Mouse (Mus musculus): ENCODE data around the gene Agtpbp1. TPM values are rescaled to one million over a fixed set of nuclear protein-coding genes. Genes with fewer than 3 reads are reported as not detected.

The Agtpbp1 gene
- polyA plus RNA-seq, 1 experiment from 2014 or later, result 17.8 TPM

GRCm38 (mm10) chr13:59468181-59468802 lies 116.7 kb downstream of the Agtpbp1 start:
- H3K27ac ChIP-seq (ENCODE audit: low read length), result peak overlapping the region; percentile 84
- 62% methylated on average over 8 of the region's 8 CpGs for WGBS
- peaks cover 14% of the 10 kb centered on the region for H3K4me1 ChIP-seq (replicated peaks; ENCODE audit: control insufficient read depth, insufficient read depth, low read length)

GRCm38 (mm10) chr13:59467591-59467990 lies 117.4 kb downstream of the Agtpbp1 start:
- H3K4me2 ChIP-seq (ENCODE audit: low read depth, low read length), result peak overlapping the region; percentile 4; the same call in 1 of the 2 replicates
- peak; percentile 92 for ATAC-seq (ENCODE audit: low read depth)
- H3K4me3 ChIP-seq (ENCODE audit: low read length), result no peak overlapping the region
- H3K27me3 ChIP-seq (ENCODE audit: control insufficient read depth, insufficient read depth, low read depth, low read length), result no peaks in the 10 kb centered on the region
- H3K27ac ChIP-seq (ENCODE audit: low read length), result peak overlapping the region; percentile 84
- 22% methylated on average over 3 of the region's 3 CpGs for WGBS
- peaks cover 14% of the 10 kb centered on the region for H3K4me1 ChIP-seq (replicated peaks; ENCODE audit: control insufficient read depth, insufficient read depth, low read length)
- no peak overlapping the region for H3K9ac ChIP-seq (ENCODE audit: low read length)
- H3K9me3 ChIP-seq (ENCODE audit: control insufficient read depth, low read length), result no peaks in the 10 kb centered on the region
- H3K36me3 ChIP-seq (ENCODE audit: control insufficient read depth, insufficient read depth, low read length), result peaks cover 6% of the 10 kb centered on the region; the same call in 1 of the 2 replicates

More at GRCm38 (mm10) chr13:59468181-59468802, 116.7 kb downstream of the Agtpbp1 start:
- H3K4me3 ChIP-seq (ENCODE audit: low read length), result no peak overlapping the region
- no peaks in the 10 kb centered on the region for H3K27me3 ChIP-seq (ENCODE audit: control insufficient read depth, insufficient read depth, low read depth, low read length)
- peak; percentile 93 for ATAC-seq (ENCODE audit: low read depth)
- H3K4me2 ChIP-seq (ENCODE audit: low read depth, low read length), result peak overlapping the region; percentile 4; the same call in 1 of the 2 replicates
- no peaks in the 10 kb centered on the region for H3K9me3 ChIP-seq (ENCODE audit: control insufficient read depth, low read length)
- peaks cover 6% of the 10 kb centered on the region for H3K36me3 ChIP-seq (ENCODE audit: control insufficient read depth, insufficient read depth, low read length)
- H3K9ac ChIP-seq (ENCODE audit: low read length), result no peak overlapping the region

DNA sequence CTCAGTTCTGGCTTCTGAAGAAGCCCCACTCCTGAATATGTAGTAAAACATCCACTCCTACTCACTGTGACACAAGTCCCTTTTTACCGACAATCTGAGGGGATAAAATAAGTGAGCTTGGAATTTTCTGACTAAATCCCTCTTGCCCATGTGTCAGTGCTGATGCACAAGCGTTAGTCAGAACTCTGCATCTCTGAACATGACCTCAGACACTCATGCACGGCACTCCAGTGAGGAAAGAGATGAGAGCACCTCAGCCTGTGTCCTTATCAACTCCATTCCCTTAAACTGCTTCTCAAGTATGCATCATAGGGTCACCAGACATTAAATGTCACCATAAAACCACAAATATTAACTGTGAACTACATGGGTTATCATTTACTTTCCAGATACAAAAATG lies 124.1 kb downstream of the Agtpbp1 start:
- no peak overlapping the region for H3K4me2 ChIP-seq (ENCODE audit: low read depth, low read length)
- H3K9me3 ChIP-seq (ENCODE audit: control insufficient read depth, low read length), result no peaks in the 10 kb centered on the region
- H3K36me3 ChIP-seq (ENCODE audit: control insufficient read depth, insufficient read depth, low read length), result peaks cover 8% of the 10 kb centered on the region; the same call in 1 of the 2 replicates
- H3K27ac ChIP-seq (ENCODE audit: low read length), result no peak overlapping the region
- no peaks in the 10 kb centered on the region for H3K27me3 ChIP-seq (ENCODE audit: control insufficient read depth, insufficient read depth, low read depth, low read length)
- no peaks in the 10 kb centered on the region for H3K4me1 ChIP-seq (replicated peaks; ENCODE audit: control insufficient read depth, insufficient read depth, low read length)
- 53% methylated on average over 3 of the region's 3 CpGs for WGBS
- no peak for ATAC-seq (ENCODE audit: low read depth)
- no peak overlapping the region for H3K4me3 ChIP-seq (ENCODE audit: low read length)
- no peak overlapping the region for H3K9ac ChIP-seq (ENCODE audit: low read length)

GRCm38 (mm10) chr13:59456203-59456602 lies 128.8 kb downstream of the Agtpbp1 start:
- H3K9me3 ChIP-seq (ENCODE audit: control insufficient read depth, low read length), result no peaks in the 10 kb centered on the region
- no peak overlapping the region for H3K9ac ChIP-seq (ENCODE audit: low read length)
- no peak overlapping the region for H3K27ac ChIP-seq (ENCODE audit: low read length)
- H3K36me3 ChIP-seq (ENCODE audit: control insufficient read depth, insufficient read depth, low read length), result 0 out of 2 replicates have a peak, but pooled peaks cover 4% of the 10 kb centered on the region
- H3K4me2 ChIP-seq (ENCODE audit: low read depth, low read length), result no peak overlapping the region
- H3K4me1 ChIP-seq (replicated peaks; ENCODE audit: control insufficient read depth, insufficient read depth, low read length), result peaks cover 18% of the 10 kb centered on the region
- no peak overlapping the region for H3K4me3 ChIP-seq (ENCODE audit: low read length)
- ATAC-seq (ENCODE audit: low read depth), result no peak
- 54% methylated on average over 1 of the region's 1 CpGs for WGBS
- H3K27me3 ChIP-seq (ENCODE audit: control insufficient read depth, insufficient read depth, low read depth, low read length), result no peaks in the 10 kb centered on the region

GRCm38 (mm10) chr13:59454001-59454785 lies 130.8 kb downstream of the Agtpbp1 start:
- Histone ChIP-seq H3K4me2 (ENCODE audit: low read depth, low read length) (no peak overlapping the region), H3K36me3 (ENCODE audit: control insufficient read depth, insufficient read depth, low read length) (0 out of 2 replicates have a peak, but pooled peaks cover 2% of the 10 kb centered on the region), H3K27ac (ENCODE audit: low read length) (no peak overlapping the region; the same call in 1 of the 2 replicates), H3K4me3 (ENCODE audit: low read length) (no peak overlapping the region), H3K27me3 (ENCODE audit: control insufficient read depth, insufficient read depth, low read depth, low read length) (no peaks in the 10 kb centered on the region), H3K9ac (ENCODE audit: low read length) (no peak overlapping the region), H3K4me1 (replicated peaks; ENCODE audit: control insufficient read depth, insufficient read depth, low read length) (peaks cover 18% of the 10 kb centered on the region), H3K9me3 (ENCODE audit: control insufficient read depth, low read length) (no peaks in the 10 kb centered on the region)
- WGBS, result 74% methylated on average over 11 of the region's 11 CpGs
- ATAC-seq (ENCODE audit: low read depth), result no peak

GRCm38 (mm10) chr13:59453582-59453981 lies 131.4 kb downstream of the Agtpbp1 start:
- H3K4me2 ChIP-seq (ENCODE audit: low read depth, low read length), result no peak overlapping the region
- no peaks in the 10 kb centered on the region for H3K9me3 ChIP-seq (ENCODE audit: control insufficient read depth, low read length)
- no peak overlapping the region for H3K4me3 ChIP-seq (ENCODE audit: low read length)
- H3K4me1 ChIP-seq (replicated peaks; ENCODE audit: control insufficient read depth, insufficient read depth, low read length), result peaks cover 18% of the 10 kb centered on the region
- no peaks in the 10 kb centered on the region for H3K27me3 ChIP-seq (ENCODE audit: control insufficient read depth, insufficient read depth, low read depth, low read length)
- 32% methylated on average over 6 of the region's 6 CpGs for WGBS
- peak overlapping the region; percentile 7; the same call in 1 of the 2 replicates for H3K27ac ChIP-seq (ENCODE audit: low read length)
- H3K9ac ChIP-seq (ENCODE audit: low read length), result no peak overlapping the region
- 0 out of 2 replicates have a peak, but pooled peaks cover 2% of the 10 kb centered on the region for H3K36me3 ChIP-seq (ENCODE audit: control insufficient read depth, insufficient read depth, low read length)
- ATAC-seq (ENCODE audit: low read depth), result peak; percentile 13; the same call in 1 of the 2 replicates

- Histone ChIP-seq H3K27ac (ENCODE audit: low read length) (peak overlapping the region; percentile 1), H3K9me3 (ENCODE audit: control insufficient read depth, low read length) (no peaks in the 10 kb centered on the region), H3K4me2 (ENCODE audit: low read depth, low read length) (no peak overlapping the region), H3K4me1 (replicated peaks; ENCODE audit: control insufficient read depth, insufficient read depth, low read length) (peaks cover 18% of the 10 kb centered on the region), H3K36me3 (ENCODE audit: control insufficient read depth, insufficient read depth, low read length) (0 out of 2 replicates have a peak, but pooled peaks cover 2% of the 10 kb centered on the region), H3K4me3 (ENCODE audit: low read length) (no peak overlapping the region), H3K9ac (ENCODE audit: low read length) (no peak overlapping the region), H3K27me3 (ENCODE audit: control insufficient read depth, insufficient read depth, low read depth, low read length) (no peaks in the 10 kb centered on the region)
- 44% methylated on average over 2 of the region's 2 CpGs for WGBS
- peak; percentile 64 for ATAC-seq (ENCODE audit: low read depth)
Observed at GRCm38 (mm10) chr13:59453045-59453444, 132.0 kb downstream of the Agtpbp1 start.

DNA sequence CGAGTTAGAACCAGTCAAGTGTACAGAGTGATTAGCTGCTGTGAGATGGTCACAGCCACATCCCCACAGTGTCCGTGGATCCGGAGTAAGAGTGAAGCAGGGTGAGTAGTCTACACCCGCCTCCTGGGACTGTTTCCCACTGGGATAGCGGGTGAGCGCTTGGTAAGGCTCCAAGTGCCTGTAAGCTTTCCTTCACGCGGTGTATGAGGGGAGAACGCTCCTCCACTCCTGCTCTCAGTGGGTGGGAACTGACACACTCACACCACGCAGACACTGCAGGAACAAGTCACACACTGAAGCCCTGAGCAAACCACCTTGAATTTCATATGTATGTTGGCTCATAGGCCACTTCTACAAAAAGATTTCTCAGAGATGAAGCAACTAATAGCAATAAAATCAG lies 134.2 kb downstream of the Agtpbp1 start:
- 79% methylated on average over 10 of the region's 10 CpGs for WGBS
- Histone ChIP-seq H3K4me3 (ENCODE audit: low read length) (no peak overlapping the region), H3K27ac (ENCODE audit: low read length) (no peak overlapping the region), H3K4me1 (replicated peaks; ENCODE audit: control insufficient read depth, insufficient read depth, low read length) (peaks cover 18% of the 10 kb centered on the region), H3K27me3 (ENCODE audit: control insufficient read depth, insufficient read depth, low read depth, low read length) (no peaks in the 10 kb centered on the region), H3K9ac (ENCODE audit: low read length) (no peak overlapping the region), H3K36me3 (ENCODE audit: control insufficient read depth, insufficient read depth, low read length) (0 out of 2 replicates have a peak, but pooled peaks cover 2% of the 10 kb centered on the region), H3K4me2 (ENCODE audit: low read depth, low read length) (no peak overlapping the region), H3K9me3 (ENCODE audit: control insufficient read depth, low read length) (no peaks in the 10 kb centered on the region)
- no peak for ATAC-seq (ENCODE audit: low read depth)

GRCm38 (mm10) chr13:59447130-59447529 lies 137.9 kb downstream of the Agtpbp1 start:
- 53% methylated on average over 7 of the region's 7 CpGs for WGBS
- Histone ChIP-seq H3K9me3 (ENCODE audit: control insufficient read depth, low read length) (no peaks in the 10 kb centered on the region), H3K27me3 (ENCODE audit: control insufficient read depth, insufficient read depth, low read depth, low read length) (no peaks in the 10 kb centered on the region), H3K27ac (ENCODE audit: low read length) (no peak overlapping the region), H3K9ac (ENCODE audit: low read length) (no peak overlapping the region), H3K4me3 (ENCODE audit: low read length) (no peak overlapping the region), H3K4me1 (replicated peaks; ENCODE audit: control insufficient read depth, insufficient read depth, low read length) (peaks cover 7% of the 10 kb centered on the region), H3K4me2 (ENCODE audit: low read depth, low read length) (no peak overlapping the region), H3K36me3 (ENCODE audit: control insufficient read depth, insufficient read depth, low read length) (no peaks in the 10 kb centered on the region)
- no peak for ATAC-seq (ENCODE audit: low read depth)

Data from lung, embryonic 16.5 days (tissue).